Mouse (Mus musculus) kidney, embryonic 16.5 days (tissue): Measurements from ENCODE around the gene Rhoh. TPM values are rescaled to one million over a fixed set of nuclear protein-coding genes. Genes with fewer than 3 reads are reported as not detected.

Experiments used
- ATAC-seq: fragments of 200-750 bp; cut with Nextera tagmentation; 2 replicates; pipeline ENCODE4 v1.8.0; 2017; ENCODE audit warnings: moderate TSS enrichment; ENCODE audit not compliant: low FRiP score, low TSS enrichment
- H3K27ac ChIP-seq: fragments of 300-500 bp; sonication (generic); 2 replicates; pipeline ENCODE4 v1.5.1; 2014; ENCODE audit warnings: low read length
- H3K27me3 ChIP-seq: fragments of 300-500 bp; sonication (generic); 2 replicates; pipeline ENCODE4 v1.6.1; 2014; ENCODE audit warnings: low read length, control low read depth, mixed read lengths; ENCODE audit not compliant: insufficient read depth
- H3K36me3 ChIP-seq: fragments of 300-500 bp; sonication (generic); 2 replicates; pipeline ENCODE4 v1.6.1; 2014; ENCODE audit warnings: low read length, control low read depth, mixed read lengths; ENCODE audit not compliant: insufficient read depth
- H3K4me1 ChIP-seq: fragments of 300-500 bp; sonication (generic); 2 replicates; pipeline ENCODE4 v1.6.1; 2014; ENCODE audit warnings: low read length, control low read depth, mixed read lengths; ENCODE audit not compliant: insufficient read depth
- H3K4me2 ChIP-seq: fragments of 300-500 bp; sonication (generic); replicated peaks from 2 replicates; pipeline ENCODE4 v1.6.1; 2014; ENCODE audit warnings: low read depth, low read length
- H3K4me3 ChIP-seq: fragments of 300-500 bp; sonication (generic); 2 replicates; pipeline ENCODE4 v1.5.1; 2014; ENCODE audit warnings: mild to moderate bottlenecking, low read length
- H3K9ac ChIP-seq: fragments of 300-500 bp; sonication (generic); replicated peaks from 2 replicates; pipeline ENCODE4 v1.6.1; 2014; ENCODE audit warnings: low read length
- H3K9me3 ChIP-seq: fragments of 300-500 bp; sonication (generic); 2 replicates; pipeline ENCODE4 v1.6.1; 2016; ENCODE audit warnings: low read length, control low read depth
- whole genome bisulfite sequencing: fragments of 180-500 bp; shearing (Covaris S2); extraction: QIAGEN DNeasy Blood & Tissue Kit; methylation state at CpG from one replicate; pipeline ENCODE4 v1.1.7; 2014; 5-methylcytosine and 5-hydroxymethylcytosine counted together
- polyA plus RNA-seq: library from polyadenylated mRNA; unstranded; fragments of >200 nt; fragmentation: Nextera tagmentation; extraction: Ambion mirVana; gene quantifications from 2 replicates; pipeline ENCODE4 v1.2.1, GENCODE M21; 2015

Rhoh gene
- polyA plus RNA-seq, 1 experiment from 2014 or later, result 0.84 TPM

GRCm38 (mm10) chr5:65937011-65937726, 76.2 kb downstream of the Rhoh start:
- no peaks in the 10 kb centered on the region for H3K9me3 ChIP-seq
- H3K4me3 ChIP-seq, result no peak overlapping the region
- no peak overlapping the region for H3K27ac ChIP-seq
- no peaks in the 10 kb centered on the region for H3K27me3 ChIP-seq
- no peak for ATAC-seq
- no peak overlapping the region for H3K4me2 ChIP-seq
- no peak overlapping the region for H3K9ac ChIP-seq
- WGBS, result 45% methylated on average over 11 of the region's 11 CpGs
- no peaks in the 10 kb centered on the region for H3K4me1 ChIP-seq
- no peaks in the 10 kb centered on the region for H3K36me3 ChIP-seq

GRCm38 (mm10) chr5:65937998-65938715, 77.1 kb downstream of the Rhoh start:
- Histone ChIP-seq H3K9me3 (no peaks in the 10 kb centered on the region), H3K4me1 (no peaks in the 10 kb centered on the region), H3K4me2 (no peak overlapping the region), H3K36me3 (no peaks in the 10 kb centered on the region), H3K27me3 (no peaks in the 10 kb centered on the region), H3K4me3 (no peak overlapping the region), H3K9ac (no peak overlapping the region), H3K27ac (no peak overlapping the region)
- 63% methylated on average over 9 of the region's 9 CpGs for WGBS
- ATAC-seq, result peak; percentile 89

GRCm38 (mm10) chr5:65941145-65941544, 80.1 kb downstream of the Rhoh start:
- no peak overlapping the region for H3K4me3 ChIP-seq
- no peaks in the 10 kb centered on the region for H3K27me3 ChIP-seq
- H3K4me1 ChIP-seq, result no peaks in the 10 kb centered on the region
- no peak overlapping the region for H3K27ac ChIP-seq
- no peaks in the 10 kb centered on the region for H3K36me3 ChIP-seq
- H3K9ac ChIP-seq, result no peak overlapping the region
- no peak for ATAC-seq
- no peak overlapping the region for H3K4me2 ChIP-seq
- 48% methylated on average over 4 of the region's 4 CpGs for WGBS
- peaks cover 7% of the 10 kb centered on the region; the same call in 1 of the 2 replicates for H3K9me3 ChIP-seq

Other genes with a start within 250 kb of the Rhoh start
- 56.2 and 60.6 TPM in 2 replicates for gene Pds5a, start 162.9 kb upstream of the Rhoh start, polyA plus RNA-seq
- 18.8 and 24.3 TPM in 2 replicates for gene N4bp2, start 97.7 kb upstream of the Rhoh start, polyA plus RNA-seq
- 0.30 and 0.31 TPM in 2 replicates for gene Chrna9, start 73.7 kb downstream of the Rhoh start, polyA plus RNA-seq
- 0.56 and 1.2 TPM in 2 replicates for gene 9130230L23Rik, start 143.1 kb downstream of the Rhoh start, polyA plus RNA-seq